Mouse (Mus musculus): ENCODE results near the gene Tbc1d1. TPM values are rescaled to one million over a fixed set of nuclear protein-coding genes. Genes with fewer than 3 reads are reported as not detected.

The Tbc1d1 gene
- polyA plus RNA-seq, 2 experiments from 2014 or later = 37.0 to 38.7 TPM

- no peak for ATAC-seq
Observed at GRCm38 (mm10) chr5:64280191-64280590, 124.1 kb downstream of the Tbc1d1 start.

GRCm38 (mm10) chr5:64280613-64281012 is 124.5 kb downstream of the Tbc1d1 start:
- no peak for ATAC-seq

- ATAC-seq = no peak
Observed at GRCm38 (mm10) chr5:64281674-64282073, 125.6 kb downstream of the Tbc1d1 start.

- no peak for ATAC-seq
Observed at GRCm38 (mm10) chr5:64282594-64282993, 126.5 kb downstream of the Tbc1d1 start.

GRCm38 (mm10) chr5:64285289-64285688 is 129.2 kb downstream of the Tbc1d1 start:
- ATAC-seq = no peak

- ATAC-seq = no peak
Observed at GRCm38 (mm10) chr5:64285851-64286250, 129.7 kb downstream of the Tbc1d1 start.

GRCm38 (mm10) chr5:64287287-64287686 is 131.2 kb downstream of the Tbc1d1 start:
- ATAC-seq = no peak

- ATAC-seq = no peak
Observed at GRCm38 (mm10) chr5:64288031-64288928, 132.2 kb downstream of the Tbc1d1 start.

GRCm38 (mm10) chr5:64289202-64290060 is 133.3 kb downstream of the Tbc1d1 start:
- peak; percentile 79 for ATAC-seq

GRCm38 (mm10) chr5:64290061-64290345 is 133.9 kb downstream of the Tbc1d1 start:
- ATAC-seq = no peak

GRCm38 (mm10) chr5:64291657-64292056 is 135.6 kb downstream of the Tbc1d1 start:
- ATAC-seq = no peak

- ATAC-seq = peak; percentile 71
Observed at GRCm38 (mm10) chr5:64295621-64296020, 139.5 kb downstream of the Tbc1d1 start.

- no peak for ATAC-seq
Observed at GRCm38 (mm10) chr5:64296328-64296727, 140.2 kb downstream of the Tbc1d1 start.

- ATAC-seq = peak; percentile 84
Observed at GRCm38 (mm10) chr5:64297100-64297499, 141.0 kb downstream of the Tbc1d1 start.

- ATAC-seq = no peak
Observed at GRCm38 (mm10) chr5:64298331-64299036, 142.4 kb downstream of the Tbc1d1 start.

- no peak for ATAC-seq
Observed at GRCm38 (mm10) chr5:64299508-64300324, 143.6 kb downstream of the Tbc1d1 start.

- no peak for ATAC-seq
Observed at GRCm38 (mm10) chr5:64301246-64301645, 145.1 kb downstream of the Tbc1d1 start.

- no peak for ATAC-seq
Observed at GRCm38 (mm10) chr5:64307289-64307688, 151.2 kb downstream of the Tbc1d1 start.

- ATAC-seq = no peak
Observed at GRCm38 (mm10) chr5:64312295-64312694, 156.2 kb downstream of the Tbc1d1 start.

- no peak for ATAC-seq
Observed at GRCm38 (mm10) chr5:64313481-64313880, 157.4 kb downstream of the Tbc1d1 start.

- ATAC-seq = no peak
Observed at GRCm38 (mm10) chr5:64314288-64315052, 158.4 kb downstream of the Tbc1d1 start.

Measured in CD4-positive, CD25-positive, alpha-beta regulatory T cell, adult 4 months (primary cell).